7 mouse cellular contexts compared by ENCODE assay signal in genomic region chrX:99216633-99217459, GRCm38 (mm10).
DNase-seq lines count a peak whose midpoint lies in the region; ATAC-seq and TF ChIP-seq lines count a peak whose summit lies in the region.

No protein-coding gene starts in this region.

- no peaks in the 10 kb centered on the region for H3K4me1 ChIP-seq in bone marrow macrophage, adult 2 months (ENCODE audit: control insufficient read depth, insufficient read depth, low read length)
- peaks cover 8% of the 10 kb centered on the region for H3K4me1 ChIP-seq in intestine, embryonic 15.5 days (replicated peaks)
- no peaks in the 10 kb centered on the region for H3K4me1 ChIP-seq in liver, embryonic 12.5 days

- no peak overlapping the region for H3K27ac ChIP-seq in bone marrow macrophage, adult 2 months (ENCODE audit: insufficient read depth, low read depth, low read length)
- peak overlapping the region; percentile 60 for H3K27ac ChIP-seq in intestine, embryonic 15.5 days
- peak overlapping the region; percentile 17; the same call in 1 of the 2 replicates for H3K27ac ChIP-seq in liver, embryonic 12.5 days

- DNase-seq in gastrocnemius, postnatal 36 days: peak; percentile 37 to 46
- DNase-seq in neural tube, embryonic 10.5 days (ENCODE audit: extremely low spot score, low spot score): peak; percentile 48
- DNase-seq in urinary bladder, postnatal 25 days (ENCODE audit: low spot score): peak; percentile 19

- peak overlapping the region; percentile 72 for H3K4me2 ChIP-seq in intestine, embryonic 15.5 days (replicated peaks)
- H3K4me2 ChIP-seq in liver, embryonic 12.5 days: peak overlapping the region; percentile 59

- whole genome bisulfite sequencing in intestine, embryonic 15.5 days: 17% methylated on average over 58 of the region's 60 CpGs
- 9% methylated on average over 43 of the region's 60 CpGs for WGBS in liver, embryonic 12.5 days (ENCODE audit: insufficient replicate concordance)

- peak overlapping the region; percentile 23 for H3K4me3 ChIP-seq in bone marrow macrophage, adult 2 months (ENCODE audit: insufficient read depth, low read length)
- peak overlapping the region; percentile 35 for H3K4me3 ChIP-seq in intestine, embryonic 15.5 days (replicated peaks)
- H3K4me3 ChIP-seq in liver, embryonic 12.5 days: peak overlapping the region; percentile 33

- intact Hi-C loops in gastrocnemius, postnatal 36 days (cut with DNase I): no loop called here

- H3K27me3 ChIP-seq in intestine, embryonic 15.5 days (replicated peaks): no peaks in the 10 kb centered on the region; the same call in 1 of the 2 replicates
- H3K27me3 ChIP-seq in liver, embryonic 12.5 days (replicated peaks): peaks cover 91% of the 10 kb centered on the region

- H3K36me3 ChIP-seq in intestine, embryonic 15.5 days: no peaks in the 10 kb centered on the region
- no peaks in the 10 kb centered on the region for H3K36me3 ChIP-seq in liver, embryonic 12.5 days

- no peak for TF ChIP-seq CTCF in bone marrow macrophage, adult 2 months (IDR thresholded peaks at IDR 0.05; ENCODE audit: low read depth, low read length)

- no peaks in the 10 kb centered on the region for H3K9me3 ChIP-seq in intestine, embryonic 15.5 days
- no peaks in the 10 kb centered on the region for H3K9me3 ChIP-seq in liver, embryonic 12.5 days (replicated peaks)

- TF ChIP-seq POLR2A in bone marrow macrophage, adult 2 months (IDR thresholded peaks at IDR 0.05; ENCODE audit: borderline replicate concordance, low read depth, low read length): no peak

- peak overlapping the region; percentile 53 for H3K9ac ChIP-seq in intestine, embryonic 15.5 days
- peak overlapping the region; percentile 27; the same call in 1 of the 2 replicates for H3K9ac ChIP-seq in liver, embryonic 12.5 days

- ATAC-seq in common myeloid progenitor, adult 5-6 weeks (replicated peaks; ENCODE audit: low read depth, poor library complexity, severe bottlenecking): peak; percentile 46; the same call in 1 of the 2 replicates
- ATAC-seq in intestine, embryonic 15.5 days: peak; percentile 70
- ATAC-seq in liver, embryonic 12.5 days: peak; percentile 21; the same call in 1 of the 2 replicates
